Mouse (Mus musculus) lung, postnatal 0 days (tissue): ENCODE data around the gene Natd1.

Experiments used
- CTCF ChIP-seq: IDR thresholded peaks from 2 replicates; pipeline ENCODE4 v1.5.1; 2016; ENCODE audit warnings: antibody characterized with exemption, mild to moderate bottlenecking
- EP300 ChIP-seq: IDR thresholded peaks from 2 replicates; pipeline ENCODE4 v1.6.1; 2016; ENCODE audit warnings: antibody characterized with exemption, mild to moderate bottlenecking, control low read depth

DNA sequence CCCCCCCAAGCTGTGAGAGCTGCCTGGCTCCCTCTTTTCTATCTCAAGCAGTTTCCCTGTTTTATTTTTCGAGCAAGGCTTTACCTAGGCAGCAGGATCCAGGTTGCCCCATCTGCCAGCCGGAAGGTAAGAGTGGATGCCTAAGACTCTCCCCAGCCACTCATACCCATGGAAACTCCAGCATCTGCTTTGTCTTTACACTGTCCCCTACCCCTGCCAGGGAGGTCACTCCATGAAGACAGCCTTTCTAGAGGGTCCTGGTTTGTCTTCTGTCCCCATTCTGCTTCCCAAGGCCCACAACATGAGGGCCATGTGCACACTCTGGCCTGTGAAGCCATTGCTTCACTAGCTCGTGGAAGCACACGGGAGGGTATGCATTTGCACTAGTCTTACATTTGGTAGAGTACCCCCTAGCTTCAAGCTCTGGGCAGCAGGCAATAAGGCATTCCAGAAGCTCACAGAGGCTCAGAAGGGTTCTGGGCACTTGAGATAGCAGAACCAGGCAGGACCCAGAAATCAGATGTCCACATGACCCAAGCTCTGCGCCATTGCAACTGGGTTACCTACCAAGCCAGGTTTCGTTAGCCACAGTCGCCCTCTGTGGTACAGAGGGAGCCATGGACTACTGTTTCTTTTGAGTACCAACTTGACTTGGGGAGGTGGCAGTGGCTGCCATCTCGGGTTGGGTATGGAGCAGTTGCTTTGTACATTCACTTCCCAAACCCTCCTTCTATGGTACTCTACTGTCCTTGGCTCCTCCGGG, 41.3 kb upstream of the Natd1 start:
- no peak for TF ChIP-seq CTCF
- no peak for TF ChIP-seq EP300
